Comparison of ENCODE assay signal across 20 mouse cellular contexts in genomic region chr3:29953269-29953668, GRCm38 (mm10).
DNase-seq lines count a peak whose midpoint lies in the region; ATAC-seq and TF ChIP-seq lines count a peak whose summit lies in the region.
"Had no signal": no experiment of that assay in that cellular context is flagged by ENCODE, and none has a peak within 500 bp of the region (broad histone marks: within the 10 kb centered on the region; RNA-seq: fewer than 3 reads in every experiment).

No protein-coding gene starts in this region.

- no peak overlapping the region for H3K4me3 ChIP-seq in midbrain, postnatal 0 days (ENCODE audit: low read depth, low read length)
- no peak overlapping the region for H3K4me3 ChIP-seq in midbrain, embryonic 15.5 days
- no peak overlapping the region for H3K4me3 ChIP-seq in heart, adult 2 months
- H3K4me3 ChIP-seq: limb, embryonic 15.5 days; midbrain, embryonic 12.5 days; myocyte; neural tube, embryonic 15.5 days had no signal

- no peak overlapping the region for H3K27ac ChIP-seq in midbrain, postnatal 0 days (ENCODE audit: low read depth, low read length)
- no peak overlapping the region for H3K27ac ChIP-seq in midbrain, embryonic 15.5 days
- H3K27ac ChIP-seq in heart, adult 2 months, result no peak overlapping the region
- H3K27ac ChIP-seq: limb, embryonic 15.5 days; midbrain, embryonic 12.5 days; neural tube, embryonic 15.5 days had no signal

- WGBS in midbrain, postnatal 0 days, result 70% methylated on average over 3 of the region's 3 CpGs
- 76% methylated on average over 3 of the region's 3 CpGs for WGBS in midbrain, embryonic 15.5 days
- 53% methylated on average over 3 of the region's 3 CpGs for WGBS in heart, adult 2 months

- H3K36me3 ChIP-seq in midbrain, postnatal 0 days (ENCODE audit: insufficient read depth, low read length), result no peaks in the 10 kb centered on the region
- H3K36me3 ChIP-seq in midbrain, embryonic 15.5 days (replicated peaks), result no peaks in the 10 kb centered on the region
- H3K36me3 ChIP-seq in heart, adult 2 months (ENCODE audit: control insufficient read depth, insufficient read depth, low read length), result peaks cover 5% of the 10 kb centered on the region
- H3K36me3 ChIP-seq: G1E; midbrain, embryonic 12.5 days; neural tube, embryonic 15.5 days had no signal

- no peak for TF ChIP-seq EP300 in heart, adult 2 months (IDR thresholded peaks at IDR 0.05; ENCODE audit: insufficient read depth, low read depth, low read length)

- no peak overlapping the region for H3K9ac ChIP-seq in midbrain, postnatal 0 days (replicated peaks; ENCODE audit: low read length, poor library complexity, severe bottlenecking)
- no peak overlapping the region for H3K9ac ChIP-seq in midbrain, embryonic 15.5 days
- no peak overlapping the region for H3K9ac ChIP-seq in heart, adult 2 months (ENCODE audit: low read depth, low read length)
- H3K9ac ChIP-seq: limb, embryonic 15.5 days; midbrain, embryonic 12.5 days; neural tube, embryonic 15.5 days had no signal

- H3K27me3 ChIP-seq in midbrain, postnatal 0 days (ENCODE audit: insufficient read depth, low read length), result no peaks in the 10 kb centered on the region
- H3K27me3 ChIP-seq in midbrain, embryonic 15.5 days (replicated peaks), result no peaks in the 10 kb centered on the region
- no peaks in the 10 kb centered on the region for H3K27me3 ChIP-seq in heart, adult 2 months (ENCODE audit: control insufficient read depth, insufficient read depth, low read length)
- H3K27me3 ChIP-seq: limb, embryonic 15.5 days; midbrain, embryonic 12.5 days; neural tube, embryonic 15.5 days had no signal

- ATAC-seq in midbrain, postnatal 0 days (ENCODE audit: low FRiP score), result no peak
- no peak for ATAC-seq in midbrain, embryonic 15.5 days (replicated peaks)
- ATAC-seq: CD4-positive, CD25-positive, alpha-beta regulatory T cell, adult 4 months; forebrain, embryonic 16.5 days had no signal

- peak; percentile 36 for DNase-seq in midbrain, postnatal 0 days (ENCODE audit: low spot score)
- peak; percentile 19 for DNase-seq in brain, embryonic 14.5 days (ENCODE audit: low read depth)
- DNase-seq in lung, postnatal 10 days, result peak; percentile 63
- no peak for DNase-seq in layer of hippocampus, adult 18-20 months (ENCODE audit: low spot score in 2 of 2)
- DNase-seq in heart, adult 2 months, result no peak
- no peak for DNase-seq in testis, postnatal 14 days (ENCODE audit: low spot score)
- DNase-seq: adrenal gland, postnatal 14 days; cerebellum, adult 2 months; heart, postnatal 4 days; kidney, adult 9 months; kidney, postnatal 4 days; right cerebral cortex, postnatal 4 days had no signal

- no peak overlapping the region for H3K4me2 ChIP-seq in midbrain, postnatal 0 days (ENCODE audit: low read depth, low read length, poor library complexity, severe bottlenecking)
- H3K4me2 ChIP-seq in midbrain, embryonic 15.5 days, result no peak overlapping the region
- H3K4me2 ChIP-seq: limb, embryonic 15.5 days; midbrain, embryonic 12.5 days; neural tube, embryonic 15.5 days had no signal

- H3K4me1 ChIP-seq in midbrain, postnatal 0 days (ENCODE audit: insufficient read depth, low read length), result no peaks in the 10 kb centered on the region
- H3K4me1 ChIP-seq in midbrain, embryonic 15.5 days, result no peaks in the 10 kb centered on the region
- H3K4me1 ChIP-seq in heart, adult 2 months (ENCODE audit: control insufficient read depth, insufficient read depth, low read length), result no peaks in the 10 kb centered on the region

- no peak for TF ChIP-seq POLR2A in brain, embryonic 14.5 days (IDR thresholded peaks at IDR 0.05; ENCODE audit: borderline replicate concordance, extremely low read depth, insufficient read depth, insufficient read length, poor library complexity, severe bottlenecking)
- no peak for TF ChIP-seq POLR2A in heart, adult 2 months (IDR thresholded peaks at IDR 0.05; ENCODE audit: insufficient read depth, low read depth, low read length)

- no peaks in the 10 kb centered on the region for H3K9me3 ChIP-seq in midbrain, postnatal 0 days (ENCODE audit: low read length)
- H3K9me3 ChIP-seq in midbrain, embryonic 15.5 days, result no peaks in the 10 kb centered on the region
- H3K9me3 ChIP-seq: limb, embryonic 15.5 days; midbrain, embryonic 12.5 days; neural tube, embryonic 15.5 days had no signal

- no peak for TF ChIP-seq CTCF in midbrain, postnatal 0 days (IDR thresholded peaks at IDR 0.05)
- no peak for TF ChIP-seq CTCF in brain, embryonic 14.5 days (IDR thresholded peaks at IDR 0.05; ENCODE audit: borderline replicate concordance, extremely low read depth, insufficient read depth, insufficient read length)
- no peak for TF ChIP-seq CTCF in heart, adult 2 months (IDR thresholded peaks at IDR 0.05)

- no peaks in the 10 kb centered on the region for H3K79me2 ChIP-seq in heart, adult 2 months (replicated peaks; ENCODE audit: control insufficient read depth, insufficient read depth, low read length)

- intact Hi-C loops in heart, adult 2 months (cut with DNase I), result no loop called here

Comparison
In these comparisons a context has a peak if more than half of its experiments do, and no peak if none do; other contexts are left out.
1. DNase-seq: peak in midbrain, postnatal 0 days (single experiment), brain, embryonic 14.5 days (single experiment) and lung, postnatal 10 days (single experiment); none in layer of hippocampus, adult 18-20 months (0 of 2), heart, adult 2 months (0 of 2) and testis, postnatal 14 days (single experiment).